Mouse (Mus musculus): Measurements from ENCODE around the gene Egln1. TPM values are rescaled to one million over a fixed set of nuclear protein-coding genes. Genes with fewer than 3 reads are reported as not detected.
A peak's percentile ranks its signal among the peaks of the same experiment; 100 is the strongest.

Gene Egln1
- total RNA-seq, 2 experiments from 2014 or later = 57.5 to 58.0 TPM

DNA sequence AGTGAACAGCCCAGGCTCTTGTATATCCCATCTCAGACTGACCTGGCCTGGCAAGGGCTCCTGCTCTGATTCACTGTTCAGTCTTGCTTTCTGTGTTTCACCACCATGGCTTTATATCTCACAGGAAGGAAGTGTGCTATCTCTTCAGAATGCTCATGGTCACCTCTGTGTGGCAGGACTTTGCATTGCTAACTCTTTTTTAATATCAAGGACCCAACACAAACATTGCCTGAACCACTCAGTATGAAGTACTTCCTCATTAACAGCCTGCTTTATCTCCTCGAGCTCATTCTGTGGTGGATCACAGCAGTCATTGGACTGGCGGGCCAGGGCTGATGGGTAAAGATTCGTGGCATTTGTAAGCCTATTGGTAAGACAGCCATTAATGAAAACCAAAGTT, 82.5 kb downstream of the Egln1 start:
- intact Hi-C loops (cut with DNase I) = no loop called here
- DNase-seq (ENCODE audit: low spot score in 2 of 2) = no peak

DNA sequence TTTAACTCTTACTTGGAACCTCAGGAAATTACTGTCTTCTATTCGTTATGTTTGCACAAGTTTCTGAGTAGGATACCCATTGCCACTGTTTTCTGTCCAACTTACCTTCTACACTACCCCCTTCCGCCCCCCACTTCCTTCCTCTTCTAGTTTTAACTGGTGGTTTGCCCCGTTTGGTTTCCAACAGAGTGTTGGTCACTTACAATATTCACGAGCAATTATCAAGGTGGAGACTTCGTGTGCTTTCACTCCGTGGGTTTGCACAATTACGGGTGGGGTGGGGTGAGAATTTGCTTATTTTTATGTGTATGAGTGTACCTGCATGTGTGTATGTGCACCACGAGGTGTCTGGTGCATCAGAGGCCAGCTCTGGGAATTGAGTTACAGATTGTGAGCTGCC, 85.4 kb downstream of the Egln1 start:
- intact Hi-C loops (cut with DNase I) = no loop called here
- no peak for DNase-seq (ENCODE audit: low spot score in 2 of 2)

DNA sequence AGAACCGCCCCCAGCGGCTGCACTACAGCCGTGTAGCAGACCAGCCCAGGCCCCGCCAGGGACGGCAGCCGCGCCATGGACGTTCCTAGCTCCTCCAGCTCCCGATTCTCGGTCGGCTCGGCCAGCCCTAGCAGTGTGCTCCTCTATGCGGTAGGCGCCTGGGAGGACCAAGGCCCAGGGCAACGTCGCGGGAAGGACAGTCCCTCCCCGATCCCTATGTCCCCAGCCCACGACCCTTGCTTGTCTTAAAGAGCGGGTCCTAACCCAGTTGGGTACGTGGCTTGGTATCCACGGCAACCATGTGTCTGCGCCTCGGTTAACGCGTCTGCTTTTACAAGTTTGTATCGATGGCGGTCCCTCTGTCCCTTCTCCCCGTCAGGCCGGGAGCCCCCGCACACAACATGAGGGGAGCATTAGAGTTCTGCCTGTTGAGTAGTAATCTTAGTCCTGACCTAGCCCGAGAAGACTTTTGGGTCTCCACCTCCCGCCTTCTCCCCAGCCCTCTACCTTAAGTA, 85.9 kb downstream of the Egln1 start:
- no peak for DNase-seq (ENCODE audit: low spot score in 2 of 2)
- intact Hi-C loops (cut with DNase I) = no loop called here

DNA sequence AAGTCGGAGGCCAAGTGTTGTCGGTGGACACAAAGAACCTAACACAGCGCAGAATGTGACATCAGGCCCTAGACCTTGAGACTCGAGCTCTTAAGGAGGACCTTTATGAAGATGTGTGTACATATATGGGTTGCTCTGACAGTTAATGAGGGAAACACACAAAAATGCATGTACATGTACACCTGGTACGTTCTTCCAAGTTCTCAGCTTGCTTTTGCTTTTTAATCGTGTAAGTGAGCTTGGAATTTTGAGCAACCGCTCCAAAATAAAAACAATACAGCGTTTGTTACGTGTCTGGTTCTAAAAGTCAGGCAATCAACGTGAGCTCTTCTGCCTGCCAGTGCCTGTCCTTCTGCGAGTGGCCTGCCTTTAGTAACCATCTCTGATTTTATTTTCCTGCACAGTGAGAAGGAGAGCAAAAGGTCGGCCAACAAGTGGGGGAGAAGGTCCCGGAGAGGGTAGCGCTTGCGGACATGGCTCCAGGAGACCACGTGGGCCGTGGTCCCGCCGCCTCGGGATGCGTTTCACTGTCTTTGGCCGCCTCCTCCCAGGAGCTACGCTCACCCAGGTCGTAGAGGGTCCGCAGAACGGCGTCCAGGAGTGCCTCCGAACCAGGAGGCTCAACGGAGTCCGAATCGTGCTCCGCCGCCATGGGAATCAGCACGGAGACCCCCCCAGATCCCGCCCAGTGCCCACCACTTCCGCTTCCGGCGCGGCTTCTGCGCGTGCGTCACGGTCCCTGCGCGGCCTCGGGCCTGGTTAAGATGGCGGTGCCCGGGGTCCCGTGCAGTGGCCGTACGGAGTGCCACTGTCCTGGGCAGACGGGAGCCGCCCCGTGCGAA, 86.6 kb downstream of the Egln1 start, which contains the start of the genes Gnpat and 2810004N23Rik:
Gene Gnpat (plus strand): TSS at position 713 of the 842 bp plus-strand sequence.
Gene 2810004N23Rik (minus strand): TSS at position 800 of the 842 bp plus-strand sequence.
- intact Hi-C loops (cut with DNase I) = no loop called here

DNA sequence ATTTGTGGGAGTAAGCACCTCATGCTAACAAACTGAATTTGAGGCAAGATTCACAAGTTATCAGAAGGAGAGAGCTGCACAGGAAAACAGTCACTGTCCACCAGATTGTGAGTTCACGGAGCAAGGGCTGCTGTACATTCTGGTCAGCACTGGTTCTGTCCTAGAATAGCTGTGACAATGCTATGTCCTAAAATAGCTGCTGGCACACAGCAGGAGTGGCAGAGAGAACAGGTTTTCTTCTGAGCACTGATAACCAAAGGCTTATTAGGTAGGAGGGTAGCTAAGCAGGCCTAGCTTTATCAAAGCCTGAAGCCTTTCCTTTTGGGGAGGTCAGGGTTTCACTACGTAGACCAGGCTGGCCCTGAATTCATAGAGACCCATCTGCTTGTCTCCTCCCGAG, 88.9 kb downstream of the Egln1 start:
- intact Hi-C loops (cut with DNase I) = no loop called here
- no peak for DNase-seq (ENCODE audit: low spot score in 2 of 2)

More for the DNA sequence above, 86.6 kb downstream of the Egln1 start, which contains the start of the genes Gnpat and 2810004N23Rik:
- peak; percentile 90 to 93 for DNase-seq (ENCODE audit: low spot score in 2 of 2)

DNA sequence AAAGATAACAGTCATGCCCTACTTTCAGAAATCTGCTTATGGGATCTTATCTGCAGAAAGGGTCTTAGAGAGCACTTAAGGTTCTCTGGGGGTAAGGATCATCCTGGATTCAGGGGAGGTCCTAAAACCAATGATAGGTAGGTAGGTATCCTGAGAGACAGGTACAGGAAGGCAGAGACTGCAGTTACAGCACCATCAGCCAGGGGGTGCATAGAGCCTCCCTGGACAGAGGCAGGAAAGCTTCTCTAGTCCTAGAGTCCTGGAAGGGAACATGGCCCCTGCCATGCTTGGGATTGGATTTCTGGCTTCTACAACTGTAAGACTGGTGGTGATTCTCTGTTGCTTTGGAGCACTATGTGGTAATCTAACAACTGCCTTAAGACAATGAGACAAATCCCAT, 89.7 kb downstream of the Egln1 start:
- DNase-seq (ENCODE audit: low spot score in 2 of 2) = no peak
- intact Hi-C loops (cut with DNase I) = no loop called here

Other genes starting within 250 kb of the Egln1 start
- 10 to 100 TPM; 50.6 TPM for gene Ttc13, start 227.3 kb downstream of the Egln1 start, total RNA-seq (2021)
- gene Arv1, start 227.2 kb downstream of the Egln1 start, total RNA-seq (2021) = 10 to 100 TPM; 11.0 to 14.8 TPM
- gene Fam89a, start 197.5 kb downstream of the Egln1 start, total RNA-seq (2021) = under 1 TPM; 0.34 to 0.62 TPM
- 1 to 10 TPM; 5.1 to 5.8 TPM for gene Trim67, start 156.2 kb downstream of the Egln1 start, total RNA-seq (2021)
- gene Gnpat, start 86.3 kb downstream of the Egln1 start, total RNA-seq (2021) = 10 to 100 TPM; 56.2 to 60.9 TPM
- 10 to 100 TPM; 20.1 to 20.4 TPM for gene 2810004N23Rik, start 86.2 kb downstream of the Egln1 start, total RNA-seq (2021)
- gene Exoc8, start 51.6 kb downstream of the Egln1 start, total RNA-seq (2021) = 10 to 100 TPM; 35.9 to 36.5 TPM
- 10 to 100 TPM; 13.8 to 14.8 TPM for gene Sprtn, start 51.4 kb downstream of the Egln1 start, total RNA-seq (2021)
- gene Tsnax, start 63.7 kb upstream of the Egln1 start, total RNA-seq (2021) = 100 to 1,000 TPM; 102 to 108 TPM
- gene Disc1, start 104.9 kb upstream of the Egln1 start, total RNA-seq (2021) = 1 to 10 TPM; 1.9 to 4.0 TPM